Mouse (Mus musculus) kidney, embryonic 15.5 days (tissue): Measurements from ENCODE around the gene Klhl18. TPM values are rescaled to one million over a fixed set of nuclear protein-coding genes. Genes with fewer than 3 reads are reported as not detected.
"Not testable (repeated sequence)": the region's sequence is repeated elsewhere in the genome, so short reads cannot be mapped to it uniquely, and the experiment has no call there.

Experiments
- ATAC-seq: fragments of 200-750 bp; cut with Nextera tagmentation; replicated peaks from 2 replicates; pipeline ENCODE4 v1.8.0; 2017; ENCODE audit warnings: moderate TSS enrichment; ENCODE audit not compliant: low FRiP score
- H3K27ac ChIP-seq: fragments of 300-500 bp; sonication (generic); 2 replicates; pipeline ENCODE4 v1.5.1; 2015; ENCODE audit warnings: mild to moderate bottlenecking, inconsistent platforms
- H3K27me3 ChIP-seq: fragments of 300-500 bp; sonication (generic); 2 replicates; pipeline ENCODE4 v1.6.1; 2015; ENCODE audit warnings: inconsistent platforms
- H3K36me3 ChIP-seq: fragments of 300-500 bp; sonication (generic); 2 replicates; pipeline ENCODE4 v1.6.1; 2015; ENCODE audit warnings: inconsistent platforms
- H3K4me1 ChIP-seq: fragments of 300-500 bp; sonication (generic); 2 replicates; pipeline ENCODE4 v1.6.1; 2015; ENCODE audit warnings: inconsistent platforms
- H3K4me2 ChIP-seq: fragments of 300-500 bp; sonication (generic); 2 replicates; pipeline ENCODE4 v1.6.1; 2015; ENCODE audit warnings: moderate library complexity, mild to moderate bottlenecking, inconsistent platforms
- H3K4me3 ChIP-seq: fragments of 300-500 bp; sonication (generic); replicated peaks from 2 replicates; pipeline ENCODE4 v1.5.1; 2015; ENCODE audit warnings: mild to moderate bottlenecking, inconsistent platforms
- H3K9ac ChIP-seq: fragments of 300-500 bp; sonication (generic); 2 replicates; pipeline ENCODE4 v1.6.1; 2015; ENCODE audit warnings: mild to moderate bottlenecking, inconsistent platforms
- H3K9me3 ChIP-seq: fragments of 300-500 bp; sonication (generic); replicated peaks from 2 replicates; pipeline ENCODE4 v1.6.1; 2016; ENCODE audit warnings: inconsistent platforms
- WGBS: fragments of 180-500 bp; shearing (Covaris S2); methylation state at CpG from one replicate; pipeline ENCODE4 v1.1.7; 2015; ENCODE audit warnings: mixed read lengths; 5-methylcytosine and 5-hydroxymethylcytosine counted together
- polyA plus RNA-seq: library from polyadenylated mRNA; unstranded; fragments of >200 nt; fragmentation: Nextera tagmentation; extraction: Ambion mirVana; gene quantifications from 2 replicates; pipeline ENCODE4 v1.2.1, GENCODE M21; 2015

Gene Klhl18
- polyA plus RNA-seq, 1 experiment from 2014 or later, result 10.5 TPM

- WGBS, result 82% methylated on average over 12 of the region's 12 CpGs
- Histone ChIP-seq H3K4me1 (peaks cover 9% of the 10 kb centered on the region; the same call in 1 of the 2 replicates), H3K4me3 (no peak overlapping the region), H3K27me3 (no peaks in the 10 kb centered on the region), H3K36me3 (peaks cover 93% of the 10 kb centered on the region), H3K9me3 (no peaks in the 10 kb centered on the region), H3K9ac (no peak overlapping the region), H3K4me2 (no peak overlapping the region), H3K27ac (no peak overlapping the region; the same call in 1 of the 2 replicates)
- ATAC-seq, result 0 out of 2 replicates have a peak, but pooled peaks have one; percentile 3
Observed at GRCm38 (mm10) chr9:110381292-110381691, 95.2 kb downstream of the Klhl18 start.

GRCm38 (mm10) chr9:110380662-110381061 lies 95.8 kb downstream of the Klhl18 start:
- H3K36me3 ChIP-seq, result peaks cover 93% of the 10 kb centered on the region
- H3K4me2 ChIP-seq, result peak overlapping the region; percentile 42
- ATAC-seq, result peak; percentile 53
- H3K4me1 ChIP-seq, result peaks cover 9% of the 10 kb centered on the region; the same call in 1 of the 2 replicates
- H3K27ac ChIP-seq, result no peak overlapping the region
- no peak overlapping the region for H3K4me3 ChIP-seq
- WGBS, result 43% methylated on average over 21 of the region's 21 CpGs
- H3K27me3 ChIP-seq, result no peaks in the 10 kb centered on the region
- H3K9me3 ChIP-seq, result no peaks in the 10 kb centered on the region
- no peak overlapping the region for H3K9ac ChIP-seq

- 96% methylated on average over 8 of the region's 8 CpGs for WGBS
- Histone ChIP-seq H3K27ac (no peak overlapping the region), H3K4me2 (no peak overlapping the region), H3K9me3 (no peaks in the 10 kb centered on the region), H3K36me3 (peaks cover 87% of the 10 kb centered on the region), H3K9ac (no peak overlapping the region), H3K4me1 (peaks cover 9% of the 10 kb centered on the region; the same call in 1 of the 2 replicates), H3K27me3 (no peaks in the 10 kb centered on the region), H3K4me3 (no peak overlapping the region)
- no peak for ATAC-seq
Observed at GRCm38 (mm10) chr9:110379361-110379760, 97.1 kb downstream of the Klhl18 start.

- H3K27me3 ChIP-seq, H3K4me3 ChIP-seq, H3K9ac ChIP-seq, H3K4me1 ChIP-seq, ATAC-seq, H3K4me2 ChIP-seq, H3K9me3 ChIP-seq, H3K27ac ChIP-seq: not testable (repeated sequence)
- peaks cover 87% of the 10 kb centered on the region for H3K36me3 ChIP-seq
- WGBS, result 84% methylated on average over 14 of the region's 15 CpGs
Observed at GRCm38 (mm10) chr9:110377655-110378054, 98.8 kb downstream of the Klhl18 start.

Other genes with a start within 250 kb of the Klhl18 start
- gene Cspg5, start 232.9 kb downstream of the Klhl18 start, polyA plus RNA-seq, result 2.1 and 2.9 TPM in 2 replicates
- 28.8 and 29.9 TPM in 2 replicates for gene Elp6, start 171.5 kb downstream of the Klhl18 start, polyA plus RNA-seq
- 37.9 and 38.8 TPM in 2 replicates for gene Scap, start 143.4 kb downstream of the Klhl18 start, polyA plus RNA-seq
- gene Ptpn23, start 68.5 kb downstream of the Klhl18 start, polyA plus RNA-seq, result 16.9 and 17.5 TPM in 2 replicates
- gene Ngp, start 56.9 kb downstream of the Klhl18 start, polyA plus RNA-seq, result 5.4 and 6.8 TPM in 2 replicates
- gene Kif9, start 264 bp upstream of the Klhl18 start, polyA plus RNA-seq, result 0.82 and 1.5 TPM in 2 replicates
- gene Setd2, start 55.9 kb upstream of the Klhl18 start, polyA plus RNA-seq, result 33.8 and 36.2 TPM in 2 replicates
- 55.2 and 56.4 TPM in 2 replicates for gene Nradd, start 147.8 kb upstream of the Klhl18 start, polyA plus RNA-seq
- gene Nbeal2, start 177.5 kb upstream of the Klhl18 start, polyA plus RNA-seq, result 3.7 and 5.5 TPM in 2 replicates
- gene Ccdc12, start 179.8 kb upstream of the Klhl18 start, polyA plus RNA-seq, result 151 and 157 TPM in 2 replicates